Mouse (Mus musculus) thymus, postnatal 0 days (tissue): Measurements from ENCODE around the gene Tgm1. TPM values are rescaled to one million over a fixed set of nuclear protein-coding genes. Genes with fewer than 3 reads are reported as not detected.

ENCODE experiments used
- DNase-seq: peaks from one replicate; pipeline ENCODE4 v3.0.0-alpha.2; 2015; ENCODE audit warnings: low spot score
- polyA plus RNA-seq: library from polyadenylated mRNA; unstranded; fragments of >200 nt; fragmentation: Nextera tagmentation; extraction: Ambion mirVana; gene quantifications from 2 replicates; pipeline ENCODE4 v1.2.1, GENCODE M21; 2015

The Tgm1 gene
- polyA plus RNA-seq, 1 experiment from 2014 or later: 3.0 TPM

- DNase-seq: no peak
Observed at GRCm38 (mm10) chr14:55677615-55678014, 36.1 kb downstream of the Tgm1 start.

- DNase-seq: no peak
Observed at GRCm38 (mm10) chr14:55672741-55673060, 41.0 kb downstream of the Tgm1 start.

GRCm38 (mm10) chr14:55671833-55672740 lies 41.6 kb downstream of the Tgm1 start, which contains the start of the genes Gmpr2 and Nedd8:
Gene Gmpr2 (plus strand): TSS chr14:55671941.
Gene Nedd8 (minus strand): TSS chr14:55672124.
- DNase-seq: peak; percentile 93

- DNase-seq: peak; percentile 25
Observed at GRCm38 (mm10) chr14:55671486-55671832, 42.3 kb downstream of the Tgm1 start.

- no peak for DNase-seq
Observed at GRCm38 (mm10) chr14:55660636-55661035, 53.1 kb downstream of the Tgm1 start.

GRCm38 (mm10) chr14:55659960-55660573 lies 53.7 kb downstream of the Tgm1 start, which contains the start of gene Mdp1:
Gene Mdp1 (minus strand): TSS chr14:55660508.
- DNase-seq: peak; percentile 87

- DNase-seq: no peak
Observed at GRCm38 (mm10) chr14:55658011-55658410, 55.7 kb downstream of the Tgm1 start.

- DNase-seq: no peak
Observed at GRCm38 (mm10) chr14:55656935-55657334, 56.8 kb downstream of the Tgm1 start.

- peak; percentile 76 for DNase-seq
Observed at GRCm38 (mm10) chr14:55651528-55651927, 62.2 kb downstream of the Tgm1 start.

Other genes with a start within 250 kb of the Tgm1 start
- gene Dhrs4, start 235.2 kb downstream of the Tgm1 start, polyA plus RNA-seq: 62.4 and 63.8 TPM in 2 replicates
- 1.1 and 1.3 TPM in 2 replicates for gene Carmil3, start 223.3 kb downstream of the Tgm1 start, polyA plus RNA-seq
- 0.31 and 0.39 TPM in 2 replicates for gene Cpne6, start 203.5 kb downstream of the Tgm1 start, polyA plus RNA-seq
- 0.07 and 0.08 TPM in 2 replicates for gene Nrl, start 188.9 kb downstream of the Tgm1 start, polyA plus RNA-seq
- gene Pck2, start 173.7 kb downstream of the Tgm1 start, polyA plus RNA-seq: 4.7 and 5.6 TPM in 2 replicates
- gene Dcaf11, start 153.9 kb downstream of the Tgm1 start, polyA plus RNA-seq: 50.3 and 55.9 TPM in 2 replicates
- gene A730061H03Rik, start 153.5 kb downstream of the Tgm1 start, polyA plus RNA-seq: 2.1 and 3.2 TPM in 2 replicates
- 0.26 and 0.33 TPM in 2 replicates for gene Fitm1, start 138.3 kb downstream of the Tgm1 start, polyA plus RNA-seq
- gene Psme1, start 135.8 kb downstream of the Tgm1 start, polyA plus RNA-seq: 281 and 294 TPM in 2 replicates
- gene Emc9, start 128.6 kb downstream of the Tgm1 start, polyA plus RNA-seq: 4.8 and 5.6 TPM in 2 replicates
- gene Psme2, start 122.8 kb downstream of the Tgm1 start, polyA plus RNA-seq: 604 and 625 TPM in 2 replicates
- gene Rnf31, start 122.2 kb downstream of the Tgm1 start, polyA plus RNA-seq: 18.0 and 22.6 TPM in 2 replicates
- 46.6 and 50.2 TPM in 2 replicates for gene Irf9, start 110.4 kb downstream of the Tgm1 start, polyA plus RNA-seq
- gene Rec8, start 95.9 kb downstream of the Tgm1 start, polyA plus RNA-seq: 0.57 and 0.98 TPM in 2 replicates
- 32.8 and 39.6 TPM in 2 replicates for gene Ipo4, start 78.0 kb downstream of the Tgm1 start, polyA plus RNA-seq
- gene Gm49378, start 76.0 kb downstream of the Tgm1 start, polyA plus RNA-seq: 0.71 and 1.7 TPM in 2 replicates
- gene Tm9sf1, start 70.1 kb downstream of the Tgm1 start, polyA plus RNA-seq: 71.6 and 76.7 TPM in 2 replicates
- 0.62 and 0.81 TPM in 2 replicates for gene Tssk4, start 63.7 kb downstream of the Tgm1 start, polyA plus RNA-seq
- gene Mdp1, start 53.4 kb downstream of the Tgm1 start, polyA plus RNA-seq: 78.1 and 80.2 TPM in 2 replicates
- 67.1 and 71.3 TPM in 2 replicates for gene Gmpr2, start 42.0 kb downstream of the Tgm1 start, polyA plus RNA-seq
- 529 and 550 TPM in 2 replicates for gene Nedd8, start 41.8 kb downstream of the Tgm1 start, polyA plus RNA-seq
- 55.4 and 57.7 TPM in 2 replicates for gene Tinf2, start 32.1 kb downstream of the Tgm1 start, polyA plus RNA-seq
- gene Rabggta, start 8.3 kb upstream of the Tgm1 start, polyA plus RNA-seq: 32.2 and 39.4 TPM in 2 replicates
- 63.6 and 65.8 TPM in 2 replicates for gene Dhrs1, start 31.8 kb upstream of the Tgm1 start, polyA plus RNA-seq
- 37.8 and 47.2 TPM in 2 replicates for gene Nop9, start 31.8 kb upstream of the Tgm1 start, polyA plus RNA-seq
- gene Cideb, start 44.5 kb upstream of the Tgm1 start, polyA plus RNA-seq: 0.14 TPM in 1 of 2 replicates, not detected in the other
- gene Ltb4r2, start 47.5 kb upstream of the Tgm1 start, polyA plus RNA-seq: 0.78 and 1.2 TPM in 2 replicates
- gene Ltb4r1, start 52.0 kb upstream of the Tgm1 start, polyA plus RNA-seq: 3.7 and 4.3 TPM in 2 replicates
- gene Adcy4, start 70.2 kb upstream of the Tgm1 start, polyA plus RNA-seq: 2.2 and 2.7 TPM in 2 replicates
- gene Ripk3, start 74.9 kb upstream of the Tgm1 start, polyA plus RNA-seq: 70.3 and 76.2 TPM in 2 replicates
- gene Nfatc4, start 109.2 kb upstream of the Tgm1 start, polyA plus RNA-seq: 1.7 and 2.2 TPM in 2 replicates
- gene Nynrin, start 140.1 kb upstream of the Tgm1 start, polyA plus RNA-seq: 1.7 and 2.4 TPM in 2 replicates
- 0.05 and 0.12 TPM in 2 replicates for gene Cbln3, start 170.5 kb upstream of the Tgm1 start, polyA plus RNA-seq
- 8.5 and 9.8 TPM in 2 replicates for gene Khnyn, start 171.0 kb upstream of the Tgm1 start, polyA plus RNA-seq
- gene Sdr39u1, start 186.4 kb upstream of the Tgm1 start, polyA plus RNA-seq: 72.5 and 74.8 TPM in 2 replicates
- 6.9 and 7.2 TPM in 2 replicates for gene Cma1, start 230.7 kb upstream of the Tgm1 start, polyA plus RNA-seq
- gene Cma2, start 237.1 kb upstream of the Tgm1 start, polyA plus RNA-seq: 0.15 TPM in 1 of 2 replicates, not detected in the other